Mouse (Mus musculus) limb, embryonic 13.5 days (tissue): ENCODE results near the gene Gm21885. TPM values are rescaled to one million over a fixed set of nuclear protein-coding genes. Genes with fewer than 3 reads are reported as not detected.

Experiments used
- ATAC-seq: fragments of 200-750 bp; cut with Nextera tagmentation; 2 replicates; pipeline ENCODE4 v1.8.0; 2017; ENCODE audit warnings: low read depth, moderate number of reproducible peaks, moderate TSS enrichment; ENCODE audit not compliant: low FRiP score
- H3K27ac ChIP-seq: fragments of 300-500 bp; sonication (generic); 2 replicates; pipeline ENCODE4 v1.5.1; 2015; ENCODE audit warnings: inconsistent platforms, mild to moderate bottlenecking, moderate library complexity
- H3K27me3 ChIP-seq: fragments of 300-500 bp; sonication (generic); 2 replicates; pipeline ENCODE4 v1.6.1; 2015; ENCODE audit warnings: mild to moderate bottlenecking, inconsistent platforms
- H3K36me3 ChIP-seq: fragments of 300-500 bp; sonication (generic); 2 replicates; pipeline ENCODE4 v1.6.1; 2015; ENCODE audit warnings: inconsistent platforms, mild to moderate bottlenecking, moderate library complexity
- H3K4me1 ChIP-seq: fragments of 300-500 bp; sonication (generic); 2 replicates; pipeline ENCODE4 v1.6.1; 2015; ENCODE audit warnings: inconsistent platforms
- H3K4me2 ChIP-seq: fragments of 300-500 bp; sonication (generic); replicated peaks from 2 replicates; pipeline ENCODE4 v1.6.1; 2015; ENCODE audit warnings: inconsistent platforms, mild to moderate bottlenecking, moderate library complexity
- H3K4me3 ChIP-seq: fragments of 300-500 bp; sonication (generic); 2 replicates; pipeline ENCODE4 v1.5.1; 2015; ENCODE audit warnings: moderate library complexity, mild to moderate bottlenecking, inconsistent platforms
- H3K9ac ChIP-seq: fragments of 300-500 bp; sonication (generic); 2 replicates; pipeline ENCODE4 v1.6.1; 2015; ENCODE audit warnings: mild to moderate bottlenecking, inconsistent platforms
- H3K9me3 ChIP-seq: fragments of 300-500 bp; sonication (generic); 2 replicates; pipeline ENCODE4 v1.6.1; 2016; ENCODE audit warnings: inconsistent platforms
- WGBS: fragments of 180-500 bp; shearing (Covaris S2); methylation state at CpG from one replicate; pipeline ENCODE4 v1.1.7; 2015; 5-methylcytosine and 5-hydroxymethylcytosine counted together
- polyA plus RNA-seq: library from polyadenylated mRNA; unstranded; fragments of >200 nt; fragmentation: Nextera tagmentation; extraction: Ambion mirVana; gene quantifications from 2 replicates; pipeline ENCODE4 v1.2.1, GENCODE M21; 2015

Gm21885 gene
- 0.26 and 0.32 TPM in 2 replicates for polyA plus RNA-seq

GRCm38 (mm10) chr11:94281199-94282181 lies at the start of gene Gm21885:
Gene Gm21885 (plus strand): TSS chr11:94281873.
- Histone ChIP-seq H3K9me3 (no peaks in the 10 kb centered on the region), H3K9ac (no peak within 1 kb of the TSS), H3K4me3 (no peak within 1 kb of the TSS), H3K27me3 (no peaks in the 10 kb centered on the region), H3K4me2 (no peak within 1 kb of the TSS), H3K4me1 (peaks cover 25% of the 10 kb centered on the region), H3K27ac (no peak within 1 kb of the TSS; the same call in 1 of the 2 replicates), H3K36me3 (peaks cover 32% of the 10 kb centered on the region)
- 82% methylated on average over 11 of the region's 11 CpGs for WGBS
- ATAC-seq, result no peak

DNA sequence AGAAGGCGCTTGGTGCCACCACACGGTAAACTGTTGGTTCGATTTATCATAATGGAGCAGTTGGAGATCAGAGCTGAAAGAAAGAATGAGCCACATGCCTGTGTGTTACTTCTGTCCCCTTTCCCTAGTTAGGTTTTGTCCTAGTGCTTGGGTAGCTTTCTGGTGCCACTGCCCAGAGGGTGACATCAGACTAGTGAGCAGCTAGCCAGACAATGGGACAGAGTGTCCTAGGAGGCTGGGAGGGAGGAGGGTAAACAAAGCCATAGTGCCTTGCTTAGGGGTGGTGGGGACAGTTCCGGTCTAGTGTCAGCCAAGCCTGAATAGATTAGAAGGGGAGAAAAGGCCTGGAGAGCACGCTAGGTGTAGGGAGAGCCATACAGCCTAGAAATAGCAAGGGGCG lies 48.3 kb upstream of the Gm21885 start:
- Histone ChIP-seq H3K9ac (no peak overlapping the region), H3K4me1 (peaks cover 7% of the 10 kb centered on the region), H3K4me2 (no peak overlapping the region), H3K27ac (no peak overlapping the region), H3K9me3 (no peaks in the 10 kb centered on the region), H3K36me3 (peaks cover 9% of the 10 kb centered on the region), H3K27me3 (no peaks in the 10 kb centered on the region), H3K4me3 (no peak overlapping the region)
- 83% methylated on average over 6 of the region's 6 CpGs for WGBS
- ATAC-seq, result no peak

GRCm38 (mm10) chr11:94234380-94234779 lies 47.3 kb upstream of the Gm21885 start:
- Histone ChIP-seq H3K4me2 (no peak overlapping the region), H3K4me1 (0 out of 2 replicates have a peak, but pooled peaks cover 5% of the 10 kb centered on the region), H3K4me3 (no peak overlapping the region), H3K9ac (no peak overlapping the region), H3K9me3 (no peaks in the 10 kb centered on the region), H3K27me3 (no peaks in the 10 kb centered on the region), H3K36me3 (peaks cover 12% of the 10 kb centered on the region), H3K27ac (no peak overlapping the region)
- WGBS, result 88% methylated on average over 12 of the region's 12 CpGs
- no peak for ATAC-seq

DNA sequence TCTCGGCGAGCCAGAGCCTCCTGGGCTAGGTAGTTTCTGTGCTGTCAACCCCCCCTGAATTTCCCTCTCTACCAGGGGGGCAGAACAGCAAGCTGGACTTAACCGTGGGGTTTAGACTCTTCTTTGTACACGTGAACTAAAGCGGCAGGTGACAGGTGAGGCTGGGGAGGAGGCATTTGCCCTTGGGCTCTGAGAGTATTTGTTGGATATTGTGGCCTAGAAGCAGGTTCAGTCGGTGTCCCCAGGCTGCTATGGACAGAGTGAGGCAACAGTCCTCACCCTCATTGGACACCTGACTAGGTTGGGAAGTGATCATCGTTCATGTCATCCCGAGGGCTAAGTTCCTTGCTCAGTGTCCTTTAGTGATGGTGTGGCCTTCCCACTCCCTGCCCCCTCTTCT lies 46.8 kb upstream of the Gm21885 start:
- Histone ChIP-seq H3K4me2 (no peak overlapping the region), H3K9ac (no peak overlapping the region), H3K4me3 (no peak overlapping the region), H3K36me3 (peaks cover 12% of the 10 kb centered on the region), H3K9me3 (no peaks in the 10 kb centered on the region), H3K27me3 (no peaks in the 10 kb centered on the region), H3K27ac (no peak overlapping the region), H3K4me1 (peaks cover 10% of the 10 kb centered on the region)
- no peak for ATAC-seq
- WGBS, result 92% methylated on average over 8 of the region's 8 CpGs

- Histone ChIP-seq H3K4me2 (peak overlapping the region; percentile 46), H3K27ac (peak overlapping the region; percentile 33; the same call in 1 of the 2 replicates), H3K4me1 (peaks cover 15% of the 10 kb centered on the region), H3K9me3 (no peaks in the 10 kb centered on the region), H3K36me3 (peaks cover 12% of the 10 kb centered on the region), H3K27me3 (no peaks in the 10 kb centered on the region), H3K4me3 (no peak overlapping the region), H3K9ac (no peak overlapping the region; the same call in 1 of the 2 replicates)
- WGBS, result 26% methylated on average over 3 of the region's 3 CpGs
- peak; percentile 89 for ATAC-seq
These were observed 45.6 kb upstream of the Gm21885 start for GRCm38 (mm10) chr11:94236074-94236473.

- H3K36me3 ChIP-seq, result peaks cover 12% of the 10 kb centered on the region
- H3K4me2 ChIP-seq, result no peak overlapping the region
- H3K4me1 ChIP-seq, result peaks cover 41% of the 10 kb centered on the region
- H3K9ac ChIP-seq, result no peak overlapping the region
- H3K4me3 ChIP-seq, result no peak overlapping the region
- H3K27me3 ChIP-seq, result no peaks in the 10 kb centered on the region
- ATAC-seq, result no peak
- H3K9me3 ChIP-seq, result no peaks in the 10 kb centered on the region
- no peak overlapping the region for H3K27ac ChIP-seq
- 88% methylated on average over 8 of the region's 8 CpGs for WGBS
These were observed 42.9 kb upstream of the Gm21885 start for GRCm38 (mm10) chr11:94238786-94239185.

DNA sequence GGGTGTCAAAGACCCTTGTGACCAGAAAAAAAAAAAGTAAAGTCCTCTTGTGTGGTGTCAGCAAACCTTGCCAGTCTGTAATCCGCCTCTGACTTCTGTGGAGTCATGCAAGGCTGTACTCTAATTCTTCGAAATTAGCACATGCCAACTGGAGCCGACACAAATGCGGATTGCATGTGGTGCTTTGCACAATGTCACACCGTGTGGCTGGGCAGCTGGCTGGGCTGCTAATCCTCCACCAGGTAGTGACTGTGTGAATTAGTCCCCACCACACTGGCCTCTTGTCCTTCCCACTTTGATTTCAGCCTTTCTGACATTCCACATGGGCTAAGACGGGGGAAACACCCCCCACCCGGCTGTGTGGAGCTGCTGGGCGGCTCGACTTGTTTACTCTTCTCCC lies 42.0 kb upstream of the Gm21885 start:
- H3K27me3 ChIP-seq, result no peaks in the 10 kb centered on the region
- H3K4me3 ChIP-seq, result no peak overlapping the region
- peaks cover 50% of the 10 kb centered on the region for H3K4me1 ChIP-seq
- no peak for ATAC-seq
- H3K27ac ChIP-seq, result no peak overlapping the region
- peak overlapping the region; percentile 20; the same call in 1 of the 2 replicates for H3K4me2 ChIP-seq
- H3K9me3 ChIP-seq, result no peaks in the 10 kb centered on the region
- H3K9ac ChIP-seq, result no peak overlapping the region
- H3K36me3 ChIP-seq, result peaks cover 12% of the 10 kb centered on the region
- WGBS, result 21% methylated on average over 9 of the region's 9 CpGs

GRCm38 (mm10) chr11:94242760-94243421 lies 38.8 kb upstream of the Gm21885 start:
- Histone ChIP-seq H3K27me3 (no peaks in the 10 kb centered on the region), H3K27ac (peak overlapping the region; percentile 97), H3K9me3 (no peaks in the 10 kb centered on the region), H3K4me1 (peaks cover 79% of the 10 kb centered on the region), H3K4me2 (peak overlapping the region; percentile 69), H3K36me3 (peaks cover 8% of the 10 kb centered on the region), H3K9ac (peak overlapping the region; percentile 57), H3K4me3 (peak overlapping the region; percentile 32)
- WGBS, result 2% methylated on average over 29 of the region's 29 CpGs
- peak; percentile 50 for ATAC-seq

- Histone ChIP-seq H3K27me3 (no peaks in the 10 kb centered on the region), H3K36me3 (peaks cover under 1% of the 10 kb centered on the region; the same call in 1 of the 2 replicates), H3K9ac (peak overlapping the region; percentile 57; the same call in 1 of the 2 replicates), H3K4me2 (peak overlapping the region; percentile 69), H3K4me1 (peaks cover 82% of the 10 kb centered on the region), H3K9me3 (no peaks in the 10 kb centered on the region), H3K4me3 (peak overlapping the region; percentile 32), H3K27ac (peak overlapping the region; percentile 97)
- WGBS, result 22% methylated on average over 15 of the region's 15 CpGs
- peak; percentile 9; the same call in 1 of the 2 replicates for ATAC-seq
These were observed 38.1 kb upstream of the Gm21885 start for GRCm38 (mm10) chr11:94243422-94244180.

DNA sequence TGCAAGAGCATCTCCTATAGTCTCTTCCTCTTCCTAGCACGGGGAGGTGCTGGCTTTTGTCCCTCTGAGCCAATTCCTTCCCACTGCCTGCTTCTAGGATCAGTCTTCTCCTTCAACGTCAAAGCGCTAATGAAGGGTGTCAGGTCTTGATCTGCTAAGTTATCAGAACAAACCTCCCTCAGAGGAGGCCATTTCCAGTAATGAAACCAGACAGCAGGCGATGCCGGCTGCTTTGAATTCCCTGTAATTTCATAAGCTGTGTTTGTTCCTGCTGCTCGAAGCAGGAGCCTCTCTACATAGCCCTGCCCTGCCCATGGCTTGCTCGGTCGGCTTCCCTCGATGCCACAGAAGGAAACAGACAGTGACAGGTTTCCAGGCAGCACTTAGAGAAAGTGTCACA lies 37.3 kb upstream of the Gm21885 start:
- WGBS, result 43% methylated on average over 9 of the region's 9 CpGs
- peak overlapping the region; percentile 97; the same call in 1 of the 2 replicates for H3K27ac ChIP-seq
- H3K9ac ChIP-seq, result no peak overlapping the region

GRCm38 (mm10) chr11:94245955-94246788 lies 35.5 kb upstream of the Gm21885 start, which contains the start of gene Wfikkn2:
Gene Wfikkn2 (minus strand): TSS chr11:94246005.
- peak within 1 kb of the TSS; percentile 97 for H3K27ac ChIP-seq
- H3K4me1 ChIP-seq, result peaks cover 70% of the 10 kb centered on the region
- no peaks in the 10 kb centered on the region for H3K9me3 ChIP-seq
- 16% methylated on average over 17 of the region's 17 CpGs for WGBS
- peak within 1 kb of the TSS; percentile 45 for H3K9ac ChIP-seq
- H3K36me3 ChIP-seq, result no peaks in the 10 kb centered on the region
- H3K4me3 ChIP-seq, result peak within 1 kb of the TSS; percentile 16; the same call in 1 of the 2 replicates
- peak; percentile 93 for ATAC-seq
- H3K27me3 ChIP-seq, result no peaks in the 10 kb centered on the region
- peak within 1 kb of the TSS; percentile 69 for H3K4me2 ChIP-seq

More for the DNA sequence above, 37.3 kb upstream of the Gm21885 start:
- H3K27me3 ChIP-seq, result no peaks in the 10 kb centered on the region
- no peaks in the 10 kb centered on the region for H3K36me3 ChIP-seq
- no peak for ATAC-seq
- peak overlapping the region; percentile 69 for H3K4me2 ChIP-seq
- H3K4me1 ChIP-seq, result peaks cover 80% of the 10 kb centered on the region
- no peaks in the 10 kb centered on the region for H3K9me3 ChIP-seq
- no peak overlapping the region for H3K4me3 ChIP-seq
